12 mouse cellular contexts compared by ENCODE assay signal in the genomic region with DNA sequence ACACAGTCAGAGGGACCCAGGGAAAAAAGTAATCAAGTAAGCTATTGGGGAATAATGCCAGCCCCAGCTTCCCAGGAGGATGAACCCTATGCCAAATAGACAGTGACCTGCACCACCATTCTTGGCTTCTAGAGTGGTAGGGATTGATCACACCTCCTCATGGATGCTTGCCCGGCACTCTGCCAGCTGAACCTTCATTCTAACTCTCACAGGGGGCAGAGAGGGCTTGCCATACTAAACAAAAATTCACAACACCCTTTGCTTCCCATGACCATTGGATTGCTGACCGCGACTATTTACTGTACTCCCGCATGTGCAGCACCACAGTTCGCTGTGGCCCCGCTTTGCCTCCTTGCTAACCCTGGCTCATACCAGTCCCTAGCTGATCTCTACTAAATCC.
"Had no signal": no experiment of that assay in that cellular context is flagged by ENCODE, and none has a peak within 500 bp of the region (broad histone marks: within the 10 kb centered on the region; RNA-seq: fewer than 3 reads in every experiment).

No protein-coding gene starts in this region.

- H3K4me3 ChIP-seq: hindbrain, embryonic 15.5 days; limb, embryonic 12.5 days; liver, embryonic 15.5 days; midbrain, embryonic 13.5 days; myocyte; neural tube, embryonic 15.5 days had no signal

- H3K27ac ChIP-seq: hindbrain, embryonic 15.5 days; liver, embryonic 15.5 days; midbrain, embryonic 13.5 days; neural tube, embryonic 15.5 days had no signal

- H3K36me3 ChIP-seq: hindbrain, embryonic 15.5 days; limb, embryonic 12.5 days; liver, embryonic 15.5 days; midbrain, embryonic 13.5 days; neural tube, embryonic 15.5 days had no signal

- H3K27me3 ChIP-seq: hindbrain, embryonic 15.5 days; limb, embryonic 12.5 days; liver, embryonic 15.5 days; midbrain, embryonic 13.5 days; neural tube, embryonic 15.5 days had no signal

- H3K4me1 ChIP-seq: liver, embryonic 15.5 days had no signal

- DNase-seq: layer of hippocampus, adult 9-11 months; right cerebral cortex, adult 18-20 months; right cerebral cortex, postnatal 25 days; thymus, postnatal 4 days had no signal

- H3K9me3 ChIP-seq: hindbrain, embryonic 15.5 days; limb, embryonic 12.5 days; liver, embryonic 15.5 days; midbrain, embryonic 13.5 days; neural tube, embryonic 15.5 days had no signal

- ATAC-seq: inflammation-experienced regulatory T-cells, adult 6 months; midbrain, embryonic 13.5 days had no signal

- H3K9ac ChIP-seq: hindbrain, embryonic 15.5 days; limb, embryonic 12.5 days; liver, embryonic 15.5 days; midbrain, embryonic 13.5 days; neural tube, embryonic 15.5 days had no signal

- H3K4me2 ChIP-seq: hindbrain, embryonic 15.5 days; limb, embryonic 12.5 days; liver, embryonic 11.5 days; liver, embryonic 15.5 days; midbrain, embryonic 13.5 days; neural tube, embryonic 15.5 days had no signal
